Mouse (Mus musculus) kidney, postnatal 0 days (tissue): Measurements from ENCODE around the gene Ppox. TPM values are rescaled to one million over a fixed set of nuclear protein-coding genes. Genes with fewer than 3 reads are reported as not detected.

Experiments used
- ATAC-seq: fragments of 200-750 bp; cut with Nextera tagmentation; replicated peaks from 2 replicates; pipeline ENCODE4 v1.8.0; 2017; ENCODE audit warnings: low read depth, moderate number of reproducible peaks, moderate TSS enrichment, moderate library complexity; ENCODE audit not compliant: low FRiP score
- DNase-seq: peaks from one replicate; pipeline ENCODE4 v3.0.0-alpha.2; 2016; ENCODE audit warnings: low spot score
- H3K27ac ChIP-seq: fragments of 300-500 bp; sonication (generic); 2 replicates; pipeline ENCODE4 v1.5.1; 2014; ENCODE audit warnings: mild to moderate bottlenecking
- H3K27me3 ChIP-seq: fragments of 300-500 bp; sonication (generic); 2 replicates; pipeline ENCODE4 v1.6.1; 2014; ENCODE audit warnings: low read length, mixed read lengths; ENCODE audit not compliant: insufficient read depth
- H3K36me3 ChIP-seq: fragments of 300-500 bp; sonication (generic); 2 replicates; pipeline ENCODE4 v1.6.1; 2014; ENCODE audit warnings: low read length, mixed read lengths; ENCODE audit not compliant: insufficient read depth
- H3K4me1 ChIP-seq: fragments of 300-500 bp; sonication (generic); replicated peaks from 2 replicates; pipeline ENCODE4 v1.6.1; 2014; ENCODE audit warnings: antibody characterized with exemption, low read length, mixed read lengths; ENCODE audit not compliant: insufficient read depth
- H3K4me2 ChIP-seq: fragments of 300-500 bp; sonication (generic); 2 replicates; pipeline ENCODE4 v1.6.1; 2014; ENCODE audit warnings: mild to moderate bottlenecking, low read length, moderate library complexity, mixed read lengths
- H3K4me3 ChIP-seq: fragments of 300-500 bp; sonication (generic); replicated peaks from 2 replicates; pipeline ENCODE4 v1.5.1; 2014; ENCODE audit warnings: low read depth, low read length
- H3K9ac ChIP-seq: fragments of 300-500 bp; sonication (generic); 2 replicates; pipeline ENCODE4 v1.6.1; 2014; ENCODE audit warnings: low read depth, low read length
- H3K9me3 ChIP-seq: fragments of 300-500 bp; sonication (generic); replicated peaks from 2 replicates; pipeline ENCODE4 v1.6.1; 2016; ENCODE audit warnings: low read length, inconsistent platforms, mixed read lengths
- CTCF ChIP-seq: IDR thresholded peaks from 2 replicates; pipeline ENCODE4 v1.5.1; 2016; ENCODE audit warnings: antibody characterized with exemption, low read depth, mild to moderate bottlenecking, moderate library complexity
- WGBS: fragments of 180-500 bp; shearing (Covaris S2); extraction: QIAGEN DNeasy Blood & Tissue Kit; methylation state at CpG from one replicate; pipeline ENCODE4 v1.1.7; 2014; 5-methylcytosine and 5-hydroxymethylcytosine counted together
- polyA plus RNA-seq: library from polyadenylated mRNA; unstranded; fragments of >200 nt; fragmentation: Nextera tagmentation; extraction: Ambion mirVana; gene quantifications from 2 replicates; pipeline ENCODE4 v1.2.1, GENCODE M21; 2015

The Ppox gene
- polyA plus RNA-seq, 1 experiment from 2014 or later = 46.4 TPM

- WGBS = 86% methylated on average over 24 of the region's 24 CpGs
- 0 out of 2 replicates have a peak, but pooled peaks cover 6% of the 10 kb centered on the region for H3K36me3 ChIP-seq
- H3K4me1 ChIP-seq = peaks cover 13% of the 10 kb centered on the region
These were observed 24.7 kb downstream of the Ppox start for GRCm38 (mm10) chr1:171256095-171256818.

GRCm38 (mm10) chr1:171252415-171252814 lies 28.6 kb downstream of the Ppox start:
- DNase-seq (no peak), ATAC-seq (no peak)
- H3K9me3 ChIP-seq = no peaks in the 10 kb centered on the region
- H3K4me2 ChIP-seq = peak overlapping the region; percentile 75
- 46% methylated on average over 17 of the region's 17 CpGs for WGBS
- no peaks in the 10 kb centered on the region for H3K27me3 ChIP-seq
- H3K9ac ChIP-seq = peak overlapping the region; percentile 60
- peak overlapping the region; percentile 86 for H3K27ac ChIP-seq
- peaks cover 29% of the 10 kb centered on the region for H3K4me1 ChIP-seq
- no peaks in the 10 kb centered on the region for H3K36me3 ChIP-seq
- TF ChIP-seq CTCF = no peak
- 0 out of 2 replicates have a peak overlapping the region, but pooled peaks have one; percentile 33 for H3K4me3 ChIP-seq

More at GRCm38 (mm10) chr1:171256095-171256818, 24.7 kb downstream of the Ppox start:
- no peak for TF ChIP-seq CTCF
- no peaks in the 10 kb centered on the region for H3K9me3 ChIP-seq
- H3K4me3 ChIP-seq = no peak overlapping the region
- no peaks in the 10 kb centered on the region for H3K27me3 ChIP-seq
- H3K27ac ChIP-seq = no peak overlapping the region
- DNase-seq = no peak
- no peak for ATAC-seq
- H3K9ac ChIP-seq = no peak overlapping the region
- H3K4me2 ChIP-seq = no peak overlapping the region

- peak overlapping the region; percentile 75 for H3K4me2 ChIP-seq
- no peaks in the 10 kb centered on the region for H3K36me3 ChIP-seq
- H3K9ac ChIP-seq = peak overlapping the region; percentile 60
- no peak for TF ChIP-seq CTCF
- H3K9me3 ChIP-seq = no peaks in the 10 kb centered on the region
- no peaks in the 10 kb centered on the region for H3K27me3 ChIP-seq
- peak overlapping the region; percentile 86 for H3K27ac ChIP-seq
- DNase-seq (peak; percentile 68), ATAC-seq (0 out of 2 replicates have a peak, but pooled peaks have one; percentile 9)
- WGBS = 4% methylated on average over 13 of the region's 13 CpGs
- H3K4me1 ChIP-seq = peaks cover 30% of the 10 kb centered on the region
- peak overlapping the region; percentile 33 for H3K4me3 ChIP-seq
These were observed 29.2 kb downstream of the Ppox start for GRCm38 (mm10) chr1:171251594-171252324.

- WGBS = 6% methylated on average over 26 of the region's 26 CpGs
These were observed 30.0 kb downstream of the Ppox start, which contains the start of gene Ndufs2 for GRCm38 (mm10) chr1:171250680-171251593. Gene Ndufs2 (minus strand): TSS chr1:171251388.

GRCm38 (mm10) chr1:171249913-171250600 lies 30.9 kb downstream of the Ppox start, which contains the start of gene Adamts4:
Gene Adamts4 (plus strand): TSS chr1:171250421.
- DNase-seq = peak; percentile 87
- Histone ChIP-seq H3K9ac (peak within 1 kb of the TSS; percentile 60), H3K9me3 (no peaks in the 10 kb centered on the region), H3K27ac (peak within 1 kb of the TSS; percentile 86), H3K27me3 (no peaks in the 10 kb centered on the region), H3K4me2 (peak within 1 kb of the TSS; percentile 75), H3K36me3 (0 out of 2 replicates have a peak, but pooled peaks cover 4% of the 10 kb centered on the region), H3K4me1 (peaks cover 38% of the 10 kb centered on the region), H3K4me3 (peak within 1 kb of the TSS; percentile 33)
- TF ChIP-seq CTCF = no peak
- 18% methylated on average over 5 of the region's 5 CpGs for WGBS
- no peak for ATAC-seq

More at GRCm38 (mm10) chr1:171250680-171251593, 30.0 kb downstream of the Ppox start, which contains the start of gene Ndufs2:
- peak within 1 kb of the TSS; percentile 75 for H3K4me2 ChIP-seq
- H3K27ac ChIP-seq = peak within 1 kb of the TSS; percentile 86
- H3K27me3 ChIP-seq = no peaks in the 10 kb centered on the region
- no peaks in the 10 kb centered on the region for H3K36me3 ChIP-seq
- peak within 1 kb of the TSS; percentile 33 for H3K4me3 ChIP-seq
- TF ChIP-seq CTCF = no peak
- H3K4me1 ChIP-seq = peaks cover 34% of the 10 kb centered on the region
- no peaks in the 10 kb centered on the region for H3K9me3 ChIP-seq
- no peak for ATAC-seq
- DNase-seq = no peak
- H3K9ac ChIP-seq = peak within 1 kb of the TSS; percentile 60
